Mouse (Mus musculus) ES-E14 (cell line): ENCODE results near the gene Apof. TPM values are rescaled to one million over a fixed set of nuclear protein-coding genes. Genes with fewer than 3 reads are reported as not detected.

Source experiments
- DNase-seq: peaks from one replicate; pipeline ENCODE4 v3.0.0-alpha.2; 2013; ENCODE audit warnings: low read depth, low spot score
- H3K27ac ChIP-seq: 2 replicates; pipeline ENCODE4 v1.5.1; 2012; ENCODE audit warnings: low read depth, mild to moderate bottlenecking, low read length, moderate library complexity, mixed read lengths; ENCODE audit not compliant: poor library complexity, insufficient read depth, severe bottlenecking
- H3K36me3 ChIP-seq: 2 replicates; pipeline ENCODE4 v1.6.1; 2012; ENCODE audit warnings: mild to moderate bottlenecking, low read length, moderate library complexity, mixed read lengths; ENCODE audit not compliant: control insufficient read depth, poor library complexity, insufficient read depth, severe bottlenecking
- H3K4me1 ChIP-seq, 2 experiments: fragments of 150-350 bp in 1 of 2; sonication (generic) in 1 of 2; 2 replicates each; pipeline ENCODE4 v1.6.1; 2012; ENCODE audit warnings: low read length in 2 of 2, mild to moderate bottlenecking in 1 of 2, mixed read lengths in 1 of 2; ENCODE audit not compliant: control insufficient read depth in 2 of 2, insufficient read depth in 2 of 2, poor library complexity in 1 of 2
- H3K4me3 ChIP-seq, 2 experiments: fragments of 150-350 bp in 1 of 2; sonication (generic) in 1 of 2; 2 replicates each; pipeline ENCODE4 v1.5.1; 2012; ENCODE audit warnings: low read length in 2 of 2, low read depth in 1 of 2, mild to moderate bottlenecking in 1 of 2, mixed read lengths in 1 of 2; ENCODE audit not compliant: insufficient read depth in 1 of 2, poor library complexity in 1 of 2, severe bottlenecking in 1 of 2
- H3K9ac ChIP-seq: 2 replicates; pipeline ENCODE4 v1.6.1; 2012; ENCODE audit warnings: low read depth, mild to moderate bottlenecking, low read length, mixed read lengths; ENCODE audit not compliant: poor library complexity, insufficient read depth, severe bottlenecking
- H3K9me3 ChIP-seq: fragments of 150-350 bp; sonication (generic); 2 replicates; pipeline ENCODE4 v1.6.1; 2012; ENCODE audit warnings: low read depth, mild to moderate bottlenecking, low read length; ENCODE audit not compliant: control insufficient read depth, insufficient read depth
- CHD2 ChIP-seq: IDR thresholded peaks from 2 replicates; pipeline ENCODE4 v1.6.1; 2014; ENCODE audit warnings: mild to moderate bottlenecking, low read depth, low read length, inconsistent platforms
- HCFC1 ChIP-seq: IDR thresholded peaks from 2 replicates; pipeline ENCODE4 v1.6.1; 2012; ENCODE audit warnings: low read length, inconsistent platforms, borderline replicate concordance; ENCODE audit not compliant: insufficient read depth
- MAFK ChIP-seq: IDR thresholded peaks from 2 replicates; pipeline ENCODE4 v1.6.1; 2014; ENCODE audit warnings: mild to moderate bottlenecking, low read depth, low read length, inconsistent platforms; ENCODE audit not compliant: insufficient read depth
- ZC3H11A ChIP-seq: IDR thresholded peaks from 2 replicates; pipeline ENCODE4 v1.6.1; 2012; ENCODE audit warnings: low read depth, mild to moderate bottlenecking, inconsistent platforms, low read length, borderline replicate concordance
- ZNF384 ChIP-seq: IDR thresholded peaks from 2 replicates; pipeline ENCODE4 v1.6.1; 2012; ENCODE audit warnings: low read depth, low read length, inconsistent platforms
- in situ Hi-C, 2 experiments: fragments of 600-800 bp; cut with MboI; formaldehyde crosslinking; loops; one replicate each; pipeline ENCODE4 v1.15.1; 2025; ENCODE audit warnings: low sequenced_read_pairs in 2 of 2, inconsistent platforms in 1 of 2; ENCODE audit not compliant: unreplicated experiment in 2 of 2
- total RNA-seq: library from RNA; depleted of rRNA; stranded (reverse); fragments of 300-350 nt; gene quantifications from 2 replicates; pipeline ENCODE4 v1.2.3, GENCODE M21; 2012

Gene Apof
- total RNA-seq, 1 experiment, result 1.4 TPM

GRCm38 (mm10) chr10:128228009-128228408, 40.5 kb upstream of the Apof start:
- Histone ChIP-seq H3K36me3 (no peaks in the 10 kb centered on the region), H3K9me3 (no peaks in the 10 kb centered on the region), H3K27ac (no peak overlapping the region), H3K4me1 (peaks cover 0 to 20% of the 10 kb centered on the region in 2 experiments; a peak in 2 of 4 replicates), H3K4me3 (no peak overlapping the region), H3K9ac (no peak overlapping the region)
- no peak for TF ChIP-seq ZC3H11A
- no peak for TF ChIP-seq MAFK
- TF ChIP-seq CHD2, result no peak
- no peak for TF ChIP-seq HCFC1
- no peak for TF ChIP-seq ZNF384
- in situ Hi-C loops, result no loop called here
- DNase-seq, result no peak

- Histone ChIP-seq H3K9ac (peak overlapping the region; percentile 53), H3K4me1 (peaks cover 0 to 18% of the 10 kb centered on the region in 2 experiments; a peak in 2 of 4 replicates), H3K36me3 (peaks cover 10% of the 10 kb centered on the region), H3K4me3 (peak overlapping the region; percentile 3 to 13; a peak in 2 of 4 replicates), H3K27ac (no peak overlapping the region), H3K9me3 (no peaks in the 10 kb centered on the region)
- TF ChIP-seq MAFK (no peak), ZC3H11A (no peak), ZNF384 (no peak), CHD2 (no peak), HCFC1 (no peak)
- no peak for DNase-seq
- in situ Hi-C loops, result no loop called here
Measured at GRCm38 (mm10) chr10:128230582-128230981, 37.9 kb upstream of the Apof start.

GRCm38 (mm10) chr10:128231146-128231545, 37.3 kb upstream of the Apof start:
- Histone ChIP-seq H3K4me3 (peak overlapping the region; percentile 92 to 99; a peak in 3 of 4 replicates), H3K9ac (peak overlapping the region; percentile 53; the same call in 1 of the 2 replicates), H3K4me1 (peaks cover 0 to 16% of the 10 kb centered on the region in 2 experiments; a peak in 2 of 4 replicates), H3K9me3 (no peaks in the 10 kb centered on the region), H3K27ac (no peak overlapping the region; the same call in 1 of the 2 replicates), H3K36me3 (peaks cover 13% of the 10 kb centered on the region)
- no peak for TF ChIP-seq MAFK
- no peak for TF ChIP-seq CHD2
- TF ChIP-seq ZC3H11A, result no peak
- TF ChIP-seq ZNF384, result no peak
- TF ChIP-seq HCFC1, result no peak
- no peak for DNase-seq
- in situ Hi-C loops, result no loop called here

- peak within 1 kb of the TSS; percentile 99 for H3K27ac ChIP-seq
- peaks cover 13% of the 10 kb centered on the region for H3K36me3 ChIP-seq
- H3K9me3 ChIP-seq, result no peaks in the 10 kb centered on the region
- peak; percentile 65 for DNase-seq
- peak within 1 kb of the TSS; percentile 100 for H3K9ac ChIP-seq
- H3K4me1 ChIP-seq, result peaks cover 0 to 13% of the 10 kb centered on the region in 2 experiments; a peak in 2 of 4 replicates
- TF ChIP-seq CHD2 (no peak), ZC3H11A (no peak), ZNF384 (no peak), MAFK (no peak), HCFC1 (no peak)
- peak within 1 kb of the TSS; percentile 92 to 99 for H3K4me3 ChIP-seq
- in situ Hi-C loops, result no loop called here
Measured at GRCm38 (mm10) chr10:128231697-128232419, 36.6 kb upstream of the Apof start, which contains the start of gene Timeless. Gene Timeless, plus strand, starts transcription at chr10:128232065.
